Mouse (Mus musculus) liver, embryonic 12.5 days (tissue): ENCODE results near the gene Hoxc8. TPM values are rescaled to one million over a fixed set of nuclear protein-coding genes. Genes with fewer than 3 reads are reported as not detected.

Source experiments
- ATAC-seq: fragments of 200-750 bp; cut with Nextera tagmentation; 2 replicates; pipeline ENCODE4 v1.8.0; 2017; ENCODE audit warnings: moderate number of reproducible peaks, mild to moderate bottlenecking, moderate library complexity
- H3K27ac ChIP-seq: fragments of 300-500 bp; sonication (generic); 2 replicates; pipeline ENCODE4 v1.5.1; 2016; ENCODE audit warnings: mild to moderate bottlenecking
- H3K27me3 ChIP-seq: fragments of 300-500 bp; sonication (generic); replicated peaks from 2 replicates; pipeline ENCODE4 v1.6.1; 2016; ENCODE audit warnings: mild to moderate bottlenecking, moderate library complexity
- H3K36me3 ChIP-seq: fragments of 300-500 bp; sonication (generic); 2 replicates; pipeline ENCODE4 v1.6.1; 2016; ENCODE audit warnings: mild to moderate bottlenecking, moderate library complexity
- H3K4me1 ChIP-seq: fragments of 300-500 bp; sonication (generic); 2 replicates; pipeline ENCODE4 v1.6.1; 2016
- H3K4me2 ChIP-seq: fragments of 300-500 bp; sonication (generic); 2 replicates; pipeline ENCODE4 v1.6.1; 2016; ENCODE audit warnings: mild to moderate bottlenecking, moderate library complexity
- H3K4me3 ChIP-seq: fragments of 300-500 bp; sonication (generic); 2 replicates; pipeline ENCODE4 v1.5.1; 2016; ENCODE audit warnings: mild to moderate bottlenecking, moderate library complexity
- H3K9ac ChIP-seq: fragments of 300-500 bp; sonication (generic); 2 replicates; pipeline ENCODE4 v1.6.1; 2016; ENCODE audit warnings: mild to moderate bottlenecking, moderate library complexity
- H3K9me3 ChIP-seq: fragments of 300-500 bp; sonication (generic); replicated peaks from 2 replicates; pipeline ENCODE4 v1.6.1; 2016; ENCODE audit warnings: mild to moderate bottlenecking, moderate library complexity
- WGBS: fragments of 180-500 bp; shearing (Covaris S2); methylation state at CpG from one replicate; pipeline ENCODE4 v1.1.7; 2016; ENCODE audit not compliant: insufficient replicate concordance; 5-methylcytosine and 5-hydroxymethylcytosine counted together
- polyA plus RNA-seq: library from polyadenylated mRNA; unstranded; fragments of >200 nt; fragmentation: Nextera tagmentation; extraction: Ambion mirVana; gene quantifications from 2 replicates; pipeline ENCODE4 v1.2.1, GENCODE M21; 2016

Hoxc8 gene
- polyA plus RNA-seq, 1 experiment from 2014 or later, result 0.08 TPM

GRCm38 (mm10) chr15:103015009-103015399, 24.6 kb downstream of the Hoxc8 start:
- Histone ChIP-seq H3K4me3 (peak overlapping the region; percentile 18; the same call in 1 of the 2 replicates), H3K27me3 (peaks cover 99% of the 10 kb centered on the region), H3K9ac (no peak overlapping the region; the same call in 1 of the 2 replicates), H3K36me3 (no peaks in the 10 kb centered on the region), H3K4me2 (peak overlapping the region; percentile 17; the same call in 1 of the 2 replicates), H3K9me3 (no peaks in the 10 kb centered on the region), H3K27ac (no peak overlapping the region), H3K4me1 (0 out of 2 replicates have a peak, but pooled peaks cover 4% of the 10 kb centered on the region)
- no peak for ATAC-seq
- 1% methylated on average over 23 of the region's 28 CpGs for WGBS

- 0 out of 2 replicates have a peak overlapping the region, but pooled peaks have one; percentile 18 for H3K4me3 ChIP-seq
- H3K4me2 ChIP-seq, result peak overlapping the region; percentile 17; the same call in 1 of the 2 replicates
- no peak overlapping the region for H3K9ac ChIP-seq
Observed at GRCm38 (mm10) chr15:103015406-103016166, 25.2 kb downstream of the Hoxc8 start.

GRCm38 (mm10) chr15:103018636-103019035, 28.2 kb downstream of the Hoxc8 start, which contains the start of gene Hoxc4:
TSS of gene Hoxc4 (plus strand) at chr15:103018934.
- Histone ChIP-seq H3K4me2 (no peak within 1 kb of the TSS), H3K9ac (no peak within 1 kb of the TSS), H3K27me3 (peaks cover 99% of the 10 kb centered on the region), H3K36me3 (no peaks in the 10 kb centered on the region), H3K27ac (no peak within 1 kb of the TSS), H3K9me3 (no peaks in the 10 kb centered on the region), H3K4me3 (no peak within 1 kb of the TSS), H3K4me1 (no peaks in the 10 kb centered on the region)
- ATAC-seq, result no peak
- 23% methylated on average over 9 of the region's 9 CpGs for WGBS

More at GRCm38 (mm10) chr15:103015406-103016166, 25.2 kb downstream of the Hoxc8 start:
- no peaks in the 10 kb centered on the region for H3K9me3 ChIP-seq
- ATAC-seq, result no peak
- H3K27ac ChIP-seq, result no peak overlapping the region
- WGBS, result 4% methylated on average over 19 of the region's 19 CpGs
- H3K36me3 ChIP-seq, result no peaks in the 10 kb centered on the region
- H3K4me1 ChIP-seq, result 0 out of 2 replicates have a peak, but pooled peaks cover 4% of the 10 kb centered on the region
- H3K27me3 ChIP-seq, result peaks cover 99% of the 10 kb centered on the region

GRCm38 (mm10) chr15:103020899-103021418, 30.6 kb downstream of the Hoxc8 start:
- Histone ChIP-seq H3K9me3 (no peaks in the 10 kb centered on the region), H3K4me1 (no peaks in the 10 kb centered on the region), H3K9ac (no peak overlapping the region), H3K27me3 (peaks cover 98% of the 10 kb centered on the region), H3K27ac (no peak overlapping the region), H3K4me2 (no peak overlapping the region), H3K36me3 (no peaks in the 10 kb centered on the region), H3K4me3 (no peak overlapping the region)
- WGBS, result 4% methylated on average over 8 of the region's 8 CpGs
- no peak for ATAC-seq

GRCm38 (mm10) chr15:103021544-103021943, 31.1 kb downstream of the Hoxc8 start:
- Histone ChIP-seq H3K4me2 (no peak overlapping the region), H3K4me3 (no peak overlapping the region), H3K27ac (no peak overlapping the region), H3K36me3 (no peaks in the 10 kb centered on the region), H3K27me3 (peaks cover 98% of the 10 kb centered on the region), H3K4me1 (no peaks in the 10 kb centered on the region), H3K9me3 (no peaks in the 10 kb centered on the region), H3K9ac (no peak overlapping the region)
- no peak for ATAC-seq
- 12% methylated on average over 8 of the region's 8 CpGs for WGBS

- Histone ChIP-seq H3K9me3 (no peaks in the 10 kb centered on the region), H3K27me3 (peaks cover 98% of the 10 kb centered on the region), H3K4me1 (no peaks in the 10 kb centered on the region), H3K4me2 (no peak overlapping the region), H3K27ac (no peak overlapping the region), H3K36me3 (no peaks in the 10 kb centered on the region), H3K9ac (no peak overlapping the region), H3K4me3 (no peak overlapping the region)
- ATAC-seq, result no peak
- WGBS, result 0% methylated on average over 2 of the region's 2 CpGs
Observed at GRCm38 (mm10) chr15:103024131-103024530, 33.7 kb downstream of the Hoxc8 start.

- Histone ChIP-seq H3K9ac (no peak overlapping the region), H3K4me3 (no peak overlapping the region), H3K4me1 (no peaks in the 10 kb centered on the region), H3K4me2 (no peak overlapping the region), H3K9me3 (no peaks in the 10 kb centered on the region), H3K36me3 (no peaks in the 10 kb centered on the region), H3K27ac (no peak overlapping the region), H3K27me3 (peaks cover 95% of the 10 kb centered on the region)
- ATAC-seq, result no peak
- WGBS, result 3% methylated on average over 43 of the region's 43 CpGs
Observed at GRCm38 (mm10) chr15:103027266-103028235, 37.1 kb downstream of the Hoxc8 start.

GRCm38 (mm10) chr15:103028916-103029512, 38.6 kb downstream of the Hoxc8 start:
- ATAC-seq, result no peak
- no peak overlapping the region for H3K9ac ChIP-seq
- 23% methylated on average over 9 of the region's 9 CpGs for WGBS

GRCm38 (mm10) chr15:103030142-103030541, 39.7 kb downstream of the Hoxc8 start:
- ATAC-seq, result no peak
- 9% methylated on average over 8 of the region's 8 CpGs for WGBS

More at GRCm38 (mm10) chr15:103028916-103029512, 38.6 kb downstream of the Hoxc8 start:
- no peak overlapping the region for H3K4me3 ChIP-seq
- H3K27me3 ChIP-seq, result peaks cover 95% of the 10 kb centered on the region
- no peak overlapping the region for H3K4me2 ChIP-seq
- H3K4me1 ChIP-seq, result no peaks in the 10 kb centered on the region
- H3K27ac ChIP-seq, result no peak overlapping the region
- H3K9me3 ChIP-seq, result no peaks in the 10 kb centered on the region
- H3K36me3 ChIP-seq, result no peaks in the 10 kb centered on the region

GRCm38 (mm10) chr15:103032167-103032566, 41.8 kb downstream of the Hoxc8 start:
- ATAC-seq, result no peak
- WGBS, result 6% methylated on average over 2 of the region's 3 CpGs

More at GRCm38 (mm10) chr15:103030142-103030541, 39.7 kb downstream of the Hoxc8 start:
- Histone ChIP-seq H3K9ac (no peak overlapping the region), H3K9me3 (no peaks in the 10 kb centered on the region), H3K27ac (no peak overlapping the region), H3K27me3 (peaks cover 95% of the 10 kb centered on the region), H3K36me3 (no peaks in the 10 kb centered on the region), H3K4me3 (no peak overlapping the region), H3K4me1 (no peaks in the 10 kb centered on the region), H3K4me2 (no peak overlapping the region)

More at GRCm38 (mm10) chr15:103032167-103032566, 41.8 kb downstream of the Hoxc8 start:
- Histone ChIP-seq H3K4me1 (no peaks in the 10 kb centered on the region), H3K9ac (no peak overlapping the region), H3K36me3 (no peaks in the 10 kb centered on the region), H3K9me3 (no peaks in the 10 kb centered on the region), H3K4me3 (no peak overlapping the region), H3K27me3 (peaks cover 96% of the 10 kb centered on the region), H3K27ac (no peak overlapping the region), H3K4me2 (no peak overlapping the region)
